Mouse (Mus musculus) central nervous system, embryonic 11.5 days (tissue): ENCODE results near the gene Pkp4. TPM values are rescaled to one million over a fixed set of nuclear protein-coding genes. Genes with fewer than 3 reads are reported as not detected.

ENCODE experiments used
- polyA plus RNA-seq: library from polyadenylated mRNA; depleted of rRNA; stranded (reverse); fragments of >200 nt; gene quantifications from 2 replicates; pipeline ENCODE4 v1.2.3, GENCODE M21; 2012; rRNA removed

The Pkp4 gene
- 41.7 and 66.7 TPM in 2 replicates for polyA plus RNA-seq

DNA sequence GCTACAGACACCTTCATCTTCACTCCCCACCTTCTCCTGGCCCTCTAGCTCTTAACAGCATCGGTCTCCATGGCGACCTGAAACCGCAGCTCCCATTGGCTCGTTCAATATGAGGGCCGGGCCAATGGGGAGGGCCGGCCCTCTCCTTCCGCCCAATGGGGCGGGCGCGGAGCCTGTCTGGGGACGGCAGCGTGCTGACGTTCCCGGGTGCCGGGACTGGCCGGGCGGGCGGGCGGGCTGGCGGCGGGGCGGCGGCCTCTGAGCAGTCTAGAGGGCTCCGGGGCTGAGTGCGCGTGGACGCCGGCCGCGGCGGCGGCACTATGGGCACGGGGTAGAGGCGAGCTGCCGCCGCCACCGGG is at the start of gene Pkp4, which contains the start of gene Ccdc148:
Pkp4 (plus strand) TSS at position 246 of the 359 bp plus-strand sequence.
Ccdc148 (minus strand) TSS at position 79 of the 359 bp plus-strand sequence.

Other genes starting within 250 kb of the Pkp4 start
- gene Ccdc148, start 167 bp upstream of the Pkp4 start, polyA plus RNA-seq: 0.76 and 0.83 TPM in 2 replicates